Mouse (Mus musculus) stomach, postnatal 0 days (tissue): ENCODE measurements at regions not wholly inside any gene's neighbourhood (a gene's known extent, or its start where the extent isn't known, plus 50 kb on each side); places are given as distances from the start of the nearest gene placed in this dataset.

ENCODE experiments used
- ATAC-seq: fragments of 200-750 bp; cut with Nextera tagmentation; 2 replicates; pipeline ENCODE4 v1.8.0; 2017; ENCODE audit not compliant: low FRiP score, low TSS enrichment
- DNase-seq: peaks from one replicate; pipeline ENCODE4 v3.0.0-alpha.2; 2016; ENCODE audit warnings: low spot score
- H3K27ac ChIP-seq: fragments of 300-500 bp; sonication (generic); replicated peaks from 2 replicates; pipeline ENCODE4 v1.5.1; 2014; ENCODE audit warnings: mild to moderate bottlenecking, control low read depth
- H3K27me3 ChIP-seq: fragments of 300-500 bp; sonication (generic); 2 replicates; pipeline ENCODE4 v1.6.1; 2014; ENCODE audit warnings: low read length; ENCODE audit not compliant: control insufficient read depth, insufficient read depth
- H3K36me3 ChIP-seq: fragments of 300-500 bp; sonication (generic); 2 replicates; pipeline ENCODE4 v1.6.1; 2014; ENCODE audit warnings: low read length, mixed read lengths; ENCODE audit not compliant: control insufficient read depth, insufficient read depth
- H3K4me1 ChIP-seq: fragments of 300-500 bp; sonication (generic); replicated peaks from 2 replicates; pipeline ENCODE4 v1.6.1; 2014; ENCODE audit warnings: antibody characterized with exemption; ENCODE audit not compliant: control insufficient read depth, insufficient read depth
- H3K4me2 ChIP-seq: fragments of 300-500 bp; sonication (generic); replicated peaks from 2 replicates; pipeline ENCODE4 v1.6.1; 2014; ENCODE audit warnings: low read depth, mild to moderate bottlenecking, control low read depth, moderate library complexity
- H3K4me3 ChIP-seq: fragments of 300-500 bp; sonication (generic); 2 replicates; pipeline ENCODE4 v1.5.1; 2014; ENCODE audit warnings: low read depth, low read length, control low read depth
- H3K9ac ChIP-seq: fragments of 300-500 bp; sonication (generic); 2 replicates; pipeline ENCODE4 v1.6.1; 2014; ENCODE audit warnings: mild to moderate bottlenecking, low read length, control low read depth, mixed read lengths
- H3K9me3 ChIP-seq: fragments of 300-500 bp; sonication (generic); 2 replicates; pipeline ENCODE4 v1.6.1; 2016; ENCODE audit warnings: low read length; ENCODE audit not compliant: control insufficient read depth
- CTCF ChIP-seq: IDR thresholded peaks from 2 replicates; pipeline ENCODE4 v1.5.1; 2016; ENCODE audit warnings: antibody characterized with exemption, low read depth, mild to moderate bottlenecking, moderate library complexity
- EP300 ChIP-seq: optimal IDR thresholded peaks from 2 replicates; pipeline ENCODE3; 2016; ENCODE audit warnings: antibody characterized with exemption
- WGBS: fragments of 180-500 bp; shearing (Covaris S2); extraction: QIAGEN DNeasy Blood & Tissue Kit; methylation state at CpG from one replicate; pipeline ENCODE4 v1.1.7; 2014; 5-methylcytosine and 5-hydroxymethylcytosine counted together

GRCm38 (mm10) chr13:84940936-84941335 is 248.3 kb upstream of the Ccnh start:
- Histone ChIP-seq H3K9ac (no peak overlapping the region), H3K27me3 (no peaks in the 10 kb centered on the region), H3K4me1 (no peaks in the 10 kb centered on the region), H3K4me3 (no peak overlapping the region), H3K4me2 (no peak overlapping the region), H3K9me3 (no peaks in the 10 kb centered on the region), H3K36me3 (no peaks in the 10 kb centered on the region), H3K27ac (no peak overlapping the region)
- WGBS = 97% methylated on average over 1 of the region's 1 CpGs
- no peak for DNase-seq
- ATAC-seq = no peak
- TF ChIP-seq EP300 = no peak
- TF ChIP-seq CTCF = no peak

GRCm38 (mm10) chr13:84950873-84951272 is 238.3 kb upstream of the Ccnh start:
- Histone ChIP-seq H3K9ac (no peak overlapping the region), H3K27me3 (no peaks in the 10 kb centered on the region), H3K36me3 (no peaks in the 10 kb centered on the region), H3K4me1 (no peaks in the 10 kb centered on the region), H3K9me3 (no peaks in the 10 kb centered on the region), H3K4me2 (no peak overlapping the region), H3K4me3 (no peak overlapping the region), H3K27ac (no peak overlapping the region)
- ATAC-seq (no peak), DNase-seq (no peak)
- 48% methylated on average over 1 of the region's 1 CpGs for WGBS
- TF ChIP-seq EP300 (no peak), CTCF (peak; percentile 24; the same call in 1 of the 2 replicates)

- Histone ChIP-seq H3K9me3 (no peaks in the 10 kb centered on the region), H3K27me3 (no peaks in the 10 kb centered on the region), H3K4me3 (no peak overlapping the region), H3K36me3 (no peaks in the 10 kb centered on the region), H3K27ac (no peak overlapping the region), H3K4me2 (no peak overlapping the region), H3K4me1 (no peaks in the 10 kb centered on the region), H3K9ac (no peak overlapping the region)
- WGBS = 82% methylated on average over 2 of the region's 2 CpGs
- ATAC-seq = no peak
- TF ChIP-seq EP300 = no peak
- no peak for TF ChIP-seq CTCF
- no peak for DNase-seq
Measured at GRCm38 (mm10) chr13:84953161-84953560, 236.0 kb upstream of the Ccnh start.

GRCm38 (mm10) chr13:84953760-84954159 is 235.4 kb upstream of the Ccnh start:
- no peak for ATAC-seq
- WGBS = 31% methylated on average over 1 of the region's 1 CpGs

GRCm38 (mm10) chr13:84968943-84969342 is 220.3 kb upstream of the Ccnh start:
- no peaks in the 10 kb centered on the region for H3K27me3 ChIP-seq
- H3K4me2 ChIP-seq = no peak overlapping the region
- no peak for TF ChIP-seq EP300
- no peak for TF ChIP-seq CTCF
- H3K36me3 ChIP-seq = no peaks in the 10 kb centered on the region
- H3K4me3 ChIP-seq = no peak overlapping the region
- H3K27ac ChIP-seq = no peak overlapping the region
- no peak for ATAC-seq
- no peak overlapping the region for H3K9ac ChIP-seq
- WGBS = 55% methylated on average over 7 of the region's 7 CpGs
- no peak for DNase-seq
- H3K9me3 ChIP-seq = no peaks in the 10 kb centered on the region
- H3K4me1 ChIP-seq = no peaks in the 10 kb centered on the region

More at GRCm38 (mm10) chr13:84953760-84954159, 235.4 kb upstream of the Ccnh start:
- Histone ChIP-seq H3K9me3 (no peaks in the 10 kb centered on the region), H3K36me3 (no peaks in the 10 kb centered on the region), H3K9ac (no peak overlapping the region), H3K27me3 (no peaks in the 10 kb centered on the region), H3K4me2 (no peak overlapping the region), H3K4me1 (no peaks in the 10 kb centered on the region), H3K4me3 (no peak overlapping the region), H3K27ac (no peak overlapping the region)
- DNase-seq = no peak
- TF ChIP-seq CTCF = no peak
- TF ChIP-seq EP300 = no peak
